Mouse (Mus musculus) embryonic facial prominence, embryonic 10.5 days (tissue): Measurements from ENCODE around the gene Wnk2. TPM values are rescaled to one million over a fixed set of nuclear protein-coding genes. Genes with fewer than 3 reads are reported as not detected.

ENCODE experiments used
- DNase-seq: peaks from one replicate; pipeline ENCODE4 v3.0.0-alpha.2; 2017; ENCODE audit warnings: low spot score
- H3K27ac ChIP-seq: fragments of 300-500 bp; sonication (generic); replicated peaks from 2 replicates; pipeline ENCODE4 v1.5.1; 2016; ENCODE audit warnings: mild to moderate bottlenecking
- H3K27me3 ChIP-seq: fragments of 300-500 bp; sonication (generic); replicated peaks from 2 replicates; pipeline ENCODE4 v1.6.1; 2016; ENCODE audit warnings: low read depth, mild to moderate bottlenecking; ENCODE audit not compliant: poor library complexity, severe bottlenecking
- H3K36me3 ChIP-seq: fragments of 300-500 bp; sonication (generic); replicated peaks from 2 replicates; pipeline ENCODE4 v1.6.1; 2016; ENCODE audit warnings: mild to moderate bottlenecking, moderate library complexity
- H3K4me1 ChIP-seq: fragments of 300-500 bp; sonication (generic); 2 replicates; pipeline ENCODE4 v1.6.1; 2016
- H3K4me3 ChIP-seq: fragments of 300-500 bp; sonication (generic); 2 replicates; pipeline ENCODE4 v1.5.1; 2016; ENCODE audit warnings: mild to moderate bottlenecking, moderate library complexity
- H3K9me3 ChIP-seq: fragments of 300-500 bp; sonication (generic); 2 replicates; pipeline ENCODE4 v1.6.1; 2016; ENCODE audit warnings: mild to moderate bottlenecking
- WGBS: fragments of 180-500 bp; shearing (Covaris S2); methylation state at CpG from one replicate; pipeline ENCODE4 v1.1.7; 2016; 5-methylcytosine and 5-hydroxymethylcytosine counted together
- polyA plus RNA-seq: library from polyadenylated mRNA; unstranded; fragments of >200 nt; fragmentation: Nextera tagmentation; extraction: Ambion mirVana; gene quantifications from 2 replicates; pipeline ENCODE4 v1.2.1, GENCODE M21; 2016

Gene Wnk2
- polyA plus RNA-seq, 1 experiment from 2014 or later = 2.8 TPM

GRCm38 (mm10) chr13:49188219-49188965 lies 40.6 kb upstream of the Wnk2 start:
- WGBS = 22% methylated on average over 15 of the region's 15 CpGs
- Histone ChIP-seq H3K4me3 (peak overlapping the region; percentile 87), H3K9me3 (no peaks in the 10 kb centered on the region), H3K4me1 (peaks cover 65% of the 10 kb centered on the region), H3K27me3 (peaks cover 36% of the 10 kb centered on the region), H3K36me3 (no peaks in the 10 kb centered on the region), H3K27ac (no peak overlapping the region)
- peak; percentile 61 for DNase-seq

DNA sequence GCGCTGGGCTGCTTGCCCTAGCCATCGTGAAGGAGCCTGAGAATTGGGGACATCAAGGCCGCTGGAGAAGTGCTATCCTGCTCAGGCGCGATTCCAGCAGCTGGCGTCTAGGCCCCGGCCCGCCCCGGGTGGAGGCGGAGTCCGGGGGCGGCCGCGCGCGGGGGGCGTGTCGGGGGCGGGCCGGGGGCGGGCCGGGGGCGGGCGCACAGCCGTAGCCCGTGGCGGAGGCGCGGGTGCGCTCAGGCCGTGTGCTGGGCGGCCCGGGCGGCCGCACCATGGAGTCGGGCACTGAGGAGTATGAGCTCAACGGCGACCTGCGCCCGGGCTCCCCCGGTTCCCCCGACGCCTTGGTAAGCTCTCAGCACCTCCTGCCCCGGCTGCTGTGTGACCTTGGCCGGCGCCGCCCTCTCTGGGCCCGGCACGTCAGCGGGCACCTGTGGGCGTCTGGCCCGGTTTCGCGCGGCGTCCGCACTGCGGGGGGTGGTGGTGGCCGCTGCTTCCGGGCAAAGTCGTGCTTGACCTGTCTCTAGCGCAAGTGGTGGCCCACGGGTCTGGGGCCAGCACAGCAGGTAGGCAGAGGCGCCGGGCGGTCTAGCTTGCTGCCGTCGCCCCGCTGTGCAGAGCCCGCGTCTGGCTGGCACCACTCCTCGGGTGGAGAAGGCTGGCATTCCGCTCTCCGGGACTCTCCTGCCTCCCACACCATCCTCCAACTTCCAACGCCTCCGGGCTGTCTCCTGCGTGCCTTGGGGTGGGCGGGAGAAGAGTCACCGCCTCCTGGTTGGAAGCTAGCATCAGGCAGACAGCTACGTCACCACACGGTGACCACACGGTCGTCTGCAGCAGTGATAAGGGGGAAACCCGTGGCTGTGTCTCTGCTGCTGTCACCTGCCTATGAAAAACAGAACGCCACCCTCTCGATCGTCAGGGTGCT lies 39.7 kb upstream of the Wnk2 start, which contains the start of gene Ninj1:
TSS of gene Ninj1 (plus strand) at position 198 of the 931 bp plus-strand sequence.
- peak within 1 kb of the TSS; percentile 78 for H3K27ac ChIP-seq
- peaks cover 36% of the 10 kb centered on the region for H3K27me3 ChIP-seq
- H3K4me1 ChIP-seq = peaks cover 68% of the 10 kb centered on the region
- under 1% methylated on average over 87 of the region's 87 CpGs for WGBS
- peak; percentile 90 for DNase-seq
- peak within 1 kb of the TSS; percentile 87 for H3K4me3 ChIP-seq
- H3K36me3 ChIP-seq = no peaks in the 10 kb centered on the region
- no peaks in the 10 kb centered on the region for H3K9me3 ChIP-seq

GRCm38 (mm10) chr13:49186798-49187287 lies 39.0 kb upstream of the Wnk2 start:
- no peak for DNase-seq

GRCm38 (mm10) chr13:49183646-49184045 lies 35.8 kb upstream of the Wnk2 start:
- Histone ChIP-seq H3K4me3 (no peak overlapping the region), H3K9me3 (no peaks in the 10 kb centered on the region), H3K4me1 (peaks cover 45% of the 10 kb centered on the region), H3K27ac (no peak overlapping the region), H3K36me3 (no peaks in the 10 kb centered on the region), H3K27me3 (peaks cover 19% of the 10 kb centered on the region; the same call in 1 of the 2 replicates)
- 60% methylated on average over 5 of the region's 5 CpGs for WGBS
- DNase-seq = no peak

More at GRCm38 (mm10) chr13:49186798-49187287, 39.0 kb upstream of the Wnk2 start:
- Histone ChIP-seq H3K36me3 (no peaks in the 10 kb centered on the region), H3K27ac (peak overlapping the region; percentile 78), H3K9me3 (no peaks in the 10 kb centered on the region), H3K4me3 (peak overlapping the region; percentile 87), H3K4me1 (peaks cover 61% of the 10 kb centered on the region), H3K27me3 (peaks cover 36% of the 10 kb centered on the region)
- WGBS = 18% methylated on average over 11 of the region's 11 CpGs

- Histone ChIP-seq H3K27me3 (peaks cover 15% of the 10 kb centered on the region; the same call in 1 of the 2 replicates), H3K36me3 (no peaks in the 10 kb centered on the region), H3K4me3 (no peak overlapping the region), H3K4me1 (peaks cover 43% of the 10 kb centered on the region), H3K9me3 (no peaks in the 10 kb centered on the region), H3K27ac (no peak overlapping the region)
- WGBS = 70% methylated on average over 5 of the region's 5 CpGs
- no peak for DNase-seq
These were observed 35.3 kb upstream of the Wnk2 start for GRCm38 (mm10) chr13:49183161-49183560.

DNA sequence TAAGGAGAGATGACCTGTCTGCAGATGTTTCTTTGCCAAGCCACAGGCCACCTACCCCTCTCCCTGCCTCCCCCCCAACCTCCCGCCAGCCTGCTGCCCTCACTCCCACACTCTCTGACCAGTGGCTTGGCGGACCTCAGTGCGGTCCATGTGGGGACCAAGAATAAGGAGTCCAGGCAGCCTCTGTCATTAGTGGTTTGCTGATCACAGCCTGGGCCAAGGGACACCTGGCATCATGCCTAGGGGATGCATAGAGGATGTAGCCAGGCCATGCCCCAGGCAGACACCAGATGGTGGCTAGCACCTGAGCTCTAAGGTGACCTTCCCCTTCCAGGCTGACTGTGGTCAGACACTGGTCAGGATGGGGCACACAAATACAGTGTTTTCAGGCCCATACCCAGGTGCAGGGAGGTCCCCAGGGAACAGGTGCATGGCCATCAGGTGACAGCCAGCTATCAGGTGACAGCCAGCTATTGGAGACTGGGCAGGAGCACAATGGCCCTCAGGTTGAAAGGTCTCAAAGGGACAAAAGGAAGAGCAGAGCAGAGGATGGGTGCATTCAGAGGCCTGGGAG lies 33.7 kb upstream of the Wnk2 start:
- Histone ChIP-seq H3K9me3 (no peaks in the 10 kb centered on the region), H3K36me3 (no peaks in the 10 kb centered on the region), H3K4me3 (no peak overlapping the region), H3K27me3 (peaks cover 8% of the 10 kb centered on the region; the same call in 1 of the 2 replicates), H3K27ac (no peak overlapping the region; the same call in 1 of the 2 replicates), H3K4me1 (peaks cover 29% of the 10 kb centered on the region)
- 83% methylated on average over 3 of the region's 3 CpGs for WGBS
- DNase-seq = no peak

- H3K4me3 ChIP-seq = no peak overlapping the region
- peaks cover 28% of the 10 kb centered on the region for H3K4me1 ChIP-seq
- no peak overlapping the region for H3K27ac ChIP-seq
- H3K27me3 ChIP-seq = no peaks in the 10 kb centered on the region
- DNase-seq = no peak
- no peaks in the 10 kb centered on the region for H3K9me3 ChIP-seq
- WGBS = 59% methylated on average over 1 of the region's 1 CpGs
- no peaks in the 10 kb centered on the region for H3K36me3 ChIP-seq
These were observed 32.9 kb upstream of the Wnk2 start for GRCm38 (mm10) chr13:49180691-49181090.

GRCm38 (mm10) chr13:49180274-49180673 lies 32.5 kb upstream of the Wnk2 start:
- Histone ChIP-seq H3K27me3 (no peaks in the 10 kb centered on the region), H3K36me3 (no peaks in the 10 kb centered on the region), H3K27ac (no peak overlapping the region), H3K4me1 (peaks cover 28% of the 10 kb centered on the region), H3K9me3 (no peaks in the 10 kb centered on the region), H3K4me3 (no peak overlapping the region)
- WGBS = 84% methylated on average over 5 of the region's 5 CpGs
- DNase-seq = no peak

DNA sequence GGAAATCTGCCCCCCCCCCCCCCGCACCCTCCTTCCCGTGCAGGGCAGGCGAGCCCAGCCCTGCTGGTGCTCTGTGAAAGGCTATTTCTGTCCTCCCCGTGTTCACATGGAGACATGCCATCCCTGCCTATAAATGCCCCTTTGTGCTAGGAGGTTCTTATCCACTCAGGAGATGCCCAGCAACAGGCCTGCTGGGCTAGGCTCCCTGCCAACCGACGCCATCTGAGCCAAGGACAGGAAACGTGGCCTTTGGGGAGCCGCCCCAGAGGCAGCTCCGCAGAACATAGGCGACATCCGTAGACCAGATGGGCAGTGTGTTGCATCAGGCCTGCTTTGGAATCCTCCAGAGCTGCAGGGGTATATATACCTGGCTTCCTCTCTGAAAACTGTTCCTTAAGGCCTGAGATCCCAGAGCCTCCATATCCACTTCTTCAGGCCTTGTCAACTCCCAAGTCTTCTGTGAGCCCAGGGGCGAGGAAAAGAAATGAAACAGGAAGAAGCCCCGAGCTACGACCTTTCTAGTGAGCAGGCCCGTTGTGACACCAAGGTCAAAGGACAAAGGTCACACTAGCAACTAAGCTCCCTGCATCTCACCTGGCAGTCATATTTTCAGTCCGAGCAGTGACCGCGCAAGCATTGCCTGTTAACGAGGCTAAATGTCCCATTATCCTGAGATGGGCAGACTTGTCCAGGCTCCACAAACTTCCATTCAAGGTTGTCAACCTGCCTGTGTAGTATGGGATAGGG lies 31.2 kb upstream of the Wnk2 start:
- no peak overlapping the region for H3K27ac ChIP-seq
- H3K4me3 ChIP-seq = no peak overlapping the region
- H3K36me3 ChIP-seq = no peaks in the 10 kb centered on the region
- H3K27me3 ChIP-seq = no peaks in the 10 kb centered on the region
- WGBS = 59% methylated on average over 19 of the region's 19 CpGs
- H3K9me3 ChIP-seq = no peaks in the 10 kb centered on the region
- no peak for DNase-seq
- H3K4me1 ChIP-seq = peaks cover 28% of the 10 kb centered on the region

DNA sequence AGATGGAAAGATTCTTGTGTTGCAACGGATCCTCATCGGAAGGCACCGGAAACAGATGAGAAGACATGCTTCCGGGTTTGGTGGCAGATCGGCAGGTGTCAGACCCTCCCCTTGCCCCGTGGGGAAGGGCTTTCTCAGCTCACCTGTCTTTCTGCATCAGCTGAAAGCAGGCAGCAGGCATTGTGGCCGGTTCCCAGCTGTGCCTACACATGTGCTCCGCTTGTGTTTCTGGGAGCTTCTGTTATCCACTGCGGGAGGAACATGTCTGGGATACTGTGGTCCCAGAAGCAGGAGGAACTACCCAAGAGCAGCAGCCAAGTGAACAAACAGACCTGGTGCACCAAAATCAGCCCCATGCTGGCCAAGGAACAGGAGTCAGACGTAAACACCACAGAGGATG lies 27.7 kb upstream of the Wnk2 start:
- WGBS = 83% methylated on average over 10 of the region's 10 CpGs
- Histone ChIP-seq H3K27ac (no peak overlapping the region), H3K4me3 (no peak overlapping the region), H3K4me1 (peaks cover 22% of the 10 kb centered on the region), H3K36me3 (no peaks in the 10 kb centered on the region), H3K27me3 (no peaks in the 10 kb centered on the region), H3K9me3 (no peaks in the 10 kb centered on the region)
- DNase-seq = no peak

GRCm38 (mm10) chr13:49172971-49173596 lies 25.3 kb upstream of the Wnk2 start:
- 9% methylated on average over 12 of the region's 12 CpGs for WGBS
- DNase-seq = peak; percentile 91
- Histone ChIP-seq H3K36me3 (no peaks in the 10 kb centered on the region), H3K4me1 (peaks cover 7% of the 10 kb centered on the region; the same call in 1 of the 2 replicates), H3K27ac (no peak overlapping the region), H3K4me3 (no peak overlapping the region), H3K27me3 (no peaks in the 10 kb centered on the region), H3K9me3 (no peaks in the 10 kb centered on the region)
